Mouse (Mus musculus): ENCODE data around the gene Aif1l.
"Not testable (repeated sequence)": the region's sequence is repeated elsewhere in the genome, so short reads cannot be mapped to it uniquely, and the experiment has no call there.

The Aif1l gene

GRCm38 (mm10) chr2:31950058-31950871 lies at the start of gene Aif1l:
TSS of gene Aif1l (plus strand) at chr2:31950139.
- peak; percentile 88 for DNase-seq

- DNase-seq = no peak
These were observed 49.0 kb upstream of the Aif1l start for GRCm38 (mm10) chr2:31900932-31901331.

- DNase-seq = peak; percentile 63
These were observed 48.1 kb upstream of the Aif1l start for GRCm38 (mm10) chr2:31901659-31902362.

GRCm38 (mm10) chr2:31904089-31904488 lies 45.9 kb upstream of the Aif1l start:
- peak; percentile 71 for DNase-seq

GRCm38 (mm10) chr2:31904622-31905021 lies 45.3 kb upstream of the Aif1l start:
- peak; percentile 59 for DNase-seq

- no peak for DNase-seq
These were observed 44.3 kb upstream of the Aif1l start for GRCm38 (mm10) chr2:31905682-31906081.

- no peak for DNase-seq
These were observed 43.5 kb upstream of the Aif1l start for GRCm38 (mm10) chr2:31906407-31906806.

GRCm38 (mm10) chr2:31912575-31912974 lies 37.4 kb upstream of the Aif1l start:
- DNase-seq = no peak

- DNase-seq = not testable (repeated sequence)
These were observed 35.7 kb upstream of the Aif1l start for GRCm38 (mm10) chr2:31914213-31914612.

- peak; percentile 88 for DNase-seq
These were observed 34.8 kb upstream of the Aif1l start for GRCm38 (mm10) chr2:31915112-31915511.

GRCm38 (mm10) chr2:31917636-31918035 lies 32.3 kb upstream of the Aif1l start:
- peak; percentile 59 for DNase-seq

- no peak for DNase-seq
These were observed 26.3 kb upstream of the Aif1l start for GRCm38 (mm10) chr2:31923645-31924044.

- peak; percentile 54 for DNase-seq
These were observed 25.1 kb upstream of the Aif1l start for GRCm38 (mm10) chr2:31924811-31925210.

GRCm38 (mm10) chr2:31925936-31926335 lies 24.0 kb upstream of the Aif1l start:
- no peak for DNase-seq

- no peak for DNase-seq
These were observed 20.3 kb upstream of the Aif1l start for GRCm38 (mm10) chr2:31929664-31930063.

- no peak for DNase-seq
These were observed 15.4 kb upstream of the Aif1l start for GRCm38 (mm10) chr2:31934551-31934950.

- no peak for DNase-seq
These were observed 14.9 kb upstream of the Aif1l start for GRCm38 (mm10) chr2:31935054-31935453.

GRCm38 (mm10) chr2:31938298-31938697 lies 11.6 kb upstream of the Aif1l start:
- no peak for DNase-seq

GRCm38 (mm10) chr2:31943011-31943410 lies 6.9 kb upstream of the Aif1l start:
- no peak for DNase-seq

- no peak for DNase-seq
These were observed 4.4 kb upstream of the Aif1l start for GRCm38 (mm10) chr2:31945580-31945979.

- DNase-seq = peak; percentile 38
These were observed 1.5 kb upstream of the Aif1l start for GRCm38 (mm10) chr2:31948392-31948791.

- DNase-seq = no peak
These were observed 1.1 kb upstream of the Aif1l start for GRCm38 (mm10) chr2:31948801-31949200.

GRCm38 (mm10) chr2:31950966-31951365 lies 1.0 kb downstream of the Aif1l start:
- DNase-seq = no peak

- no peak for DNase-seq
These were observed 2.3 kb downstream of the Aif1l start for GRCm38 (mm10) chr2:31952236-31952635.
